Mouse (Mus musculus) CD4-positive naive resting alpha-beta T cell, adult 57 days (primary cell): ENCODE data around the gene Olfr155. TPM values are rescaled to one million over a fixed set of nuclear protein-coding genes. Genes with fewer than 3 reads are reported as not detected.

Source experiments
- total RNA-seq: library from RNA; stranded (reverse); gene quantifications from one replicate; pipeline ENCODE4 v1.2.4, GENCODE M21; 2023

The Olfr155 gene
- total RNA-seq, result not detected

DNA sequence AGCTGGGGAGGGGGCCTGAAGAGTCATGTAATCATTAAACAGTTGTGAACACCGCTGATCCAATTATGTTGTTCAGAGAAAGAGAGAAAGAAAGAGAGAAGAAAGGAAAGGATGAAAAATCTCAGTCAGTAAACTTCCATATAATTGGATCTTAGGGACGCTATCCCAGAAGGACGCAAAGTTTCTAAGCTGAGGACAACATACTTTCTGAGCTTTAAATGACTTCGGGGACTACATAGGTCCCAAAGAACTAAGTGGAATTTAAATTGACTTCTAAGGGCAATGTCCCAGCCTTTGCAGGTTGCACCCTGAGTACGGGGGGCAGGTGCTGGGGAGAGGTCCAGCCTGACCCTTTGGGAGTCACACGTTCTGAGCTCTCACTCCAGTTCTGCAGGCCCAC, at the start of gene Olfr155:
TSS of gene Olfr155 (plus strand) at position 301 of the 400 bp plus-strand sequence.

DNA sequence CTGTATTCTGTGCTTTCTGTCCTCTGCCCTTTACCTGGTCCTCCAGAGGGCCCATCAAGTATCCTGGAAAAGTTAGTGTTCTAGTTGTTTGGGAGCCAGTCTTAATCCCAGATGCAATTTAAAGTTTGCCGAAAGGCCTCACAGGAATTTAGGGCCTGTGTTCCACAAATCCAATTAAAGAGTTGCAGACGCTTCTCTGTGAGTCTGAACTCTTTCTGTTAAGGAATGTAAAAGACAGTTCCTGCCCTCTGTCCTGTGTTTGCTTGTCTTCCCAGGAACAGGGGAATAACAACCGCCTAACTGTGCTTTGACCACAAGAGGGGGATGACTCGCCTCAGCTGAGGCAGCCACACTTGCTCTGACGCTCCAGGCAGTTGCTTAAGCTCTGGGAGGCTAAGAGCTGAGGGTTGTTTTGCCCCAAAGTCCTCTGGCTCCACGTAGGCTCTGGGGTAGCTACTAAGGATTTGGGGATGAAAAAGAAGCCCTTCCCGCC, 27.5 kb upstream of the Olfr155 start, which contains the start of gene Olfr156:
TSS of gene Olfr156 (minus strand) at position 51 of the 493 bp plus-strand sequence.

DNA sequence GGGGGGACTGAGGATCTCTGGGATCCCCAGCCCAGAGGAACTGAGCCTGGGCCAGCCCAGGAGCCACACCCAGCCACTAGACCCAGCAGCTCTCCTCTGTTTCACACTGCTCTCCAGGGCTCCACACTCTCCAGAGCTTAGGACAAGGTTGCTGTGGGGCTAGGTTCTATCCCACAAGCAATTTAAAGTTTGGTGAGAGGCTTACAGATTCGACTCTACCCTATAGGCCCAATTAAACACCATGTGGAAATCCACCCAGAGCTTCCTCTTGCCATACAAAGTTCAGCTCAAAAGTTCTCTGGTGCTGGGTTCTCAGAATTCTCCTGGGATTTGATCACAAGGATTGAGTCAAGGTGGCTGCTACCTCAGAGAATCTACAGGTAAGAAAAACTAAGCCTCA, 11.3 kb upstream of the Olfr155 start, which contains the start of gene Olfr157:
TSS of gene Olfr157 (minus strand) at position 101 of the 400 bp plus-strand sequence.

DNA sequence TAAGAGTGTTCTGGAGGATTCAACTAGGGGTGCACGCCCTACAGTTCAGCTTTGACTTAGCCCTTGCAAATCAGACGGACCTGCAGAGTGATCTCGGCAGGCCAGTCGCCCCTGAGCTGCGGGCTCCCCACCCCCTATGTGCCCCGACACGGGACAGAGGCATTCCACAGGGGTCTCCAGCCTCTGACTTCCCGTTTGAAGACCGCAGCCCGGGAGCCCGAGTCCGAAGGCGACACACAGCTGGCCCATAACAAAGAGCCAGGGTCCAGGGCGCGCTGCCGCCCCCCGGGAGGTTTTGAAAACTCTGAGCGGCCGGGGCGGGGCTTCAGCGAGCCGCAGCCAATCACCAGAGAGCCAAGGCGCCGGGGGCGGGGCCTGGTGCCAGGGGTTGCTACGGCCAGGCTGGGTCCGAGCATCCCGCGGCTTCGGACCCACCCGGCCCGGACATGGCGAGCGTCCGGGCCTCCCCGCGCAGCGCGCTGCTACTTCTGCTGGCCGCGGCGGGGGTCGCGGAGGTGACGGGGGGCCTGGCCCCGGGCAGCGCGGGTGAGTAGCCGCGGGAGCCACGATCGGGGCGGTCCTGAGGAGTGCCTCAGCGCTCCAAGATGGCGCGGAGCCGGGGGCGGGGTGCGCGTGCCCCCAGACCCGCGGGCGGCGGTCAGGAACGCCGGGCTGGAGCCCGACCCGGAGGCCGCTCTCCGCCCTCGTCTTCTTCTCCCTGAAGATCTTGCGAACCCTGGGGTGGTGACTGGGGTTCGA, 24.0 kb downstream of the Olfr155 start, which contains the start of gene Reck:
TSS of gene Reck (plus strand) at position 371 of the 759 bp plus-strand sequence.

Other genes starting within 250 kb of the Olfr155 start
- gene Npr2, start 219.6 kb upstream of the Olfr155 start, total RNA-seq, result not detected
- gene Spag8, start 198.0 kb upstream of the Olfr155 start, total RNA-seq, result not detected
- 19.1 TPM for gene Hint2, start 195.1 kb upstream of the Olfr155 start, total RNA-seq
- 4.1 TPM for gene Tmem8b, start 182.6 kb upstream of the Olfr155 start, total RNA-seq
- not detected for gene Fam221b, start 182.4 kb upstream of the Olfr155 start, total RNA-seq
- gene Olfr70, start 150.8 kb upstream of the Olfr155 start, total RNA-seq, result not detected
- gene Olfr71, start 141.3 kb upstream of the Olfr155 start, total RNA-seq, result not detected
- not detected for gene Hrct1, start 124.4 kb upstream of the Olfr155 start, total RNA-seq
- gene Spaar, start 121.5 kb upstream of the Olfr155 start, total RNA-seq, result not detected
- not detected for gene Olfr159, start 80.6 kb upstream of the Olfr155 start, total RNA-seq
- not detected for gene Olfr156, start 27.7 kb upstream of the Olfr155 start, total RNA-seq
- gene Olfr157, start 11.4 kb upstream of the Olfr155 start, total RNA-seq, result not detected
- 2.3 TPM for gene Reck, start 24.0 kb downstream of the Olfr155 start, total RNA-seq
- 40.4 TPM for gene Glipr2, start 105.8 kb downstream of the Olfr155 start, total RNA-seq
- gene Ccin, start 131.9 kb downstream of the Olfr155 start, total RNA-seq, result 1.5 TPM
- gene Clta, start 152.9 kb downstream of the Olfr155 start, total RNA-seq, result 137 TPM
- gene Gne, start 232.6 kb downstream of the Olfr155 start, total RNA-seq, result 44.0 TPM